Mouse (Mus musculus) lung, adult 18-20 months (tissue): ENCODE results near the gene Vps53.

Experiments used
- DNase-seq, 2 experiments: peaks; one replicate each; pipeline ENCODE4 v3.0.0; 2022; ENCODE audit warnings: mixed read lengths in 2 of 2

Gene Vps53

DNA sequence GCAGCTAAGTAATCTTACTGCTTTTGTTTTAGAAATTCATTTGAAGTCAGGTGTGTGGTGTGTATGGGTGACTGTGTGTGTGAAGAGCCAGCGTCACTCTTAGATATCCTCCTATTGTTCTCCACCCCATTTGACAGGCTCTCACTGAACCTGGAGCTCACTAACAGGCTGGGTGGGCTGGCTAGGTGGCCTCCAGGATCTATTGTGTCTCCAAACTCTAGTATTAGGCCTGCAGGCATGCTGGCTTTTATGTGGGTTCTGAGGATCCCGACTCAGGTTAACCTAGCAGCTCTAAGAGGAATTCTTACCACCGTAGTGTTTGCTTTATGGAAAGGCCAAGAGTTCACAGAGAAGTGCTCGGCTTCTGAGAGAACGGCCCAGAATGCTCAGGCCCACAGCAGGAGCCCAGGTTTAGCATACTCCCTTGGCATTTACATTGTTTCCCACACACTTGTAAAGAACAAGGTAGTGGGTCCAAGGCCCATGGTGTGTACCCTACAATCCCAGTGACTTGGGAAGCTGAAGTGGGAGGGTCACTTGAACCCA lies 128.4 kb downstream of the Vps53 start:
- peak; percentile 10 to 36 for DNase-seq

DNA sequence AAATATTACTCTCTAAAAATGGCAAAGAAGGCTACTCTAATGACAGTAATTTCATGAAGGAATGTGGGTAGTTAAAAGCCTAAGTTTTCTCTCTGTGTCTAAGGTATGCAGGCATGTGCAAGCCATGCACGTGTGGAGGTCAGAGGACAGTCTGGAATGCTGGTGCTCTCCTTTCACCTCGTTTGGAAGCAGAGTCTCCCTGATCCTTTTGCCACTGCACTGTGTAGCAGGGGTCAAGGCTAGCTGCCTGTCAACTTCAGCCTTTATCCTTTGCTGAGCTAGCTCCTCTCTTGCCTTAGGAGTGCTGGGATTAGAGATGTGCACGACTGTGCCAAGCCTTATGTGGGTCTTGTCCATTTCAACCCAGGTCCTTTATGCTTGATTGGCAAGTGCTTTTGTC lies 128.9 kb downstream of the Vps53 start:
- DNase-seq, result no peak

DNA sequence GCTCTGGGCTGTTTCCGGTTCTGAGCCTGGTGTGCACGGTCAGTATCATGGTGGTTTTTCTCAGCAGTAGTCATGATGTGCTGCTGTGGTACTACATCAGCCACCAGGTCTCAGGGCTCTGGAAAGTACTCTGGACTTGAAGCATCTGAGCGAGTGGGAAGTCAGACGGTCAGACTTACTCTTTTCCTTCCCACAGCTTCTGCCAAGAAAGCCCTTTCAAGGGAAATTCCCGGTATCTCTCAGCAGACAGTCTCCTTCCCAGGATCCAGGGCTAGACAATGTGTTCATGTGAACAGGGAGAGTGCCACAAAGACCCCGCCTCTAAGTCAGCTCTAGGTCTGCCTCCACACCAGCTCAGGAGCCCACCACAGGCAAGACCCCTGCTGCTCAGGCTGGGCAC lies 134.1 kb downstream of the Vps53 start:
- DNase-seq, result no peak

DNA sequence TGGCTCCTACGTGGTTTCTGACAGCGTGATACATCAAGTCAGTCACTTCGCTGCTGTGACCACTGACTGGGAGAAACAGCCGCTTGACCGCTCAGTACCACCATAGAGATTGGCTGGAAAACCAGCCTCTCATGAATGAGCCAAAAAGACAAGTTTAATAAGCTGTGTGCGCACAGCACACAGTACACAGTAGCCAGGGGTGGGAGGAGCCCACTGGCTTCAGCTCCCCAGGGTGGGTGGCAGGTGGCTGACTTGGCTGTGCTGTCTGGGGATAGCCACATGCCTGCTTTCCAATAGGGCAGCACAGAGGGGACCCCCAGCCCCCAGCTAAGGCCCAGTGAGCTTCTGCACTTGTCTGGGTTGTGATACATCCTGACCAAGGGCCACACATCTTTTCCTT lies 135.0 kb downstream of the Vps53 start:
- DNase-seq, result no peak

DNA sequence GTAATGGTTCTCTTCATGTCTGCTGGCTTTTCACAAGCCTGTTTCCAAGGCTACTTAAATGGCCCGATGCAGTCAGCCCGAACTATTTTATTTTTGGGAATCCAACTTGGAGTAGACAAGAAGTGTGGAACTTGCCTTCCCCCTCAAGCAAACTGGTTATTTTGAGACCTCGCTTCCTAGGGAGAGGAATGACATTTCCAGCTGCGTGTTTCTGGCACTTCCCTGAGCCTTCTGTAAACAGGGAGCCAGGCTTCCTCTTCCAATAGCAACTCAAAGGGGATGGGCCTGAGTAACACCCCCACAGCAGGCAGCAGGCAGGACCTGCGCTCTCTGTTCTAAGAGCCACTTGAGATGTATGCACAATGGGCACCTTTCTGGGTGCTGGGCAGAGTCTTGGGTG lies 136.6 kb downstream of the Vps53 start:
- DNase-seq, result peak; percentile 50 to 70

DNA sequence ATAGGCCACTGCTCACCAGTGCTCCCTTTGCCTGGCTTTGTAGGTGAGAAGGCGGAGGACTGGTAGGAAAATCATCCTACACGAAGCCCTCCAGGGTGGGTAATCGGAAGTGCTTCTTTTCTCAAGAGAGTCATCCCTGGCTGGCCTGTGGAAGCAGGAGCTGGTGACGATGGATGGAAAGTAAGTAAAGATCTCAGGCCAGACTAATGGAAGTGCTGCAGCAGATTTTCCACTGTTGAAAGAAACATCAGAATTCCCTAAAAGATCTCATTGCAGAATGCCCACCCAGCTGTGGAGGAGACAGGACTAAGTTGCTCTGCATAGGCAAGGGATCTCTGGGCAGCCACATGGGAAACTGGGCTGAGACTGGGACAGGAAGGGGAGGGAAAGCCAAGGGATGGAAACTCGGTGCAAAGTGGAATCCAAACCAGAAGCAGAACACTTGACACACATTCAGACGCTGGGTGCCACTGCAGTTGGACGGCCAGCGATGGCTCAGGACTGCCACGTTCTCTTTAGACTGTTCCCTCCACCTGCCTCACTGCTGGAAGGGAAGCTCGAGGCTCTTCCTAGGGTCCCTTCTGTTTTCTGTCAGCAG lies 137.3 kb downstream of the Vps53 start:
- no peak for DNase-seq

DNA sequence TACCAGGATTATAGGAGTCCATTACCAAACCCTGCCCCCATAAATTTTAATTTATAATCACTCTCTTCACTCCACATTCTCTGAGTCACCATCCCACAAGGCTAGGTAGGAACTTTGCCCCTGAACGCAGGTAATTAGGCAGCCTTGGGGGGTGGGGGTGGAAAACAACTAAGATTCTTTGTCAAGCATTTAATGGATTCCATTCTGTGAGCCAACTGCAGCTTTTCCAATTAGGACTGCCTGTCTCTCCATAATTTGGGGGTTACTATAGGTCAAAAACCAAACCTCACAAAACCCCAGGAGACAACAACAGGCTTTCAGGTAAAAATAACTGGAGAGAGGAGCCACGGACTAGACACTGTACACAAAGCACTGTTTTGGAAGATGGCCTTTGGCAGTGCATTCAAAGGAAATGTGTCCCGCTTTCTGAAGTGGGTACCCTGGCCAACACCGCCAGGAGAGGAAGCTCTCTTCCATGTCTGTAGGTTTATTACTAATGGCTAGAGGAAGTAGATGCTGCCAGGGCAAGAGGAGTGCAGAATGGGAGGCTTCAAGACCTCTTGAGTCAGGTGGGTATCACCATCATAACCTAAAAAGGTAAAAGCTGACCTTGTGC lies 138.6 kb downstream of the Vps53 start:
- no peak for DNase-seq

DNA sequence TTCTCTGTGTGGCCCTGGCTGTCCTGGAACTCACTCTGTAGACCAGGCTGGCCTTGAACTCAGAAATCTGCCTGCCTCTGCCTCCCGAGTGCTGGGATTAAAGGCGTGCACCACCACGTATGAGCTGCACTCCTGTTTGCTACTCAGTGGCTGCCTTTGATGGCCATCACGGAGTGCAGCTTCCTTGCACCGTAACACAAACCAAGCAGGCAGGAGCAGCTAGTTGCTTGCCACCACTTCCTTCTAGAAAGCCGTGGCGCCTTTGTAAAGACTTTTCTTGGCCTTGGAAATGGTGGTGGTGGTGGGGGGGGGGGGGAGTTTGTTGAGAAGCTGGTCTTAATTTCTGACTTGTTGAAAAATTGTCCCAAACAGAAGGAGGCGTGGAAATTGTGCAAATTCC lies 139.3 kb downstream of the Vps53 start:
- DNase-seq, result no peak

DNA sequence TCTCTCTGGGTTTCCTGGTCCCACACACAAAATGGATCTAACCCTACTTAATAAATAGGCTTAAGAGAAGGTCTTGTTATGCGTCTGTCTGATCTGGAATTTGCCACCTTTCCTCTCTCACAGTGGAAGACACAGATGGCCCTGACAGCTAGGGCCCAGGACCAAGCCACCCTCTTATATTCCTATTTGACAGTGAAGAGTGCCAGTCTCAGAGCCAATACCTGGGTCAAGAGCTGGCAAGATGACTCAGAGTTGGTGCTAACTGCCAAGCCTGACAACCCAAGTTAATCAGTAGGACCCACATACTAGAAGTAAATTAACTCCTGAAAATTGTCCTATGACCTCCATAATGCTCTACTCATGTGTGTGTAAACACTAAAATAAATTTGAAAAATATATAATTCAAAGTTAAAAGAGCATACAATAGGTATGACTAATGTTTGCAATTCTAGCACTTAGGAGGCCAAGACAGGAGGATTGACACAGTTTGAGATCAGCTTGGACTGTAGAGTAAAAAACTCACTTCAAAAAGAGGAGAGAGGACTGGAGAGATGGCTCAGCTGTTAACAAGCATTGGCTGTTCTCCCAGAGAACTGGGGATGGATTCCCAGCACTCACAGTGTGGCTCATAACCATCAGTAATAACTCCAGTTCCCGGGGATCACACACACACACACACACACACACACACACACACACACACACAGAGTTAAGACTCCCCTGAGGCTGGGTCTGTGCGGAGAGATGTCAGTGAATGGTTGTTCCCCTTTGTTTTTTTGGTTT lies 140.0 kb downstream of the Vps53 start:
- peak in 1 of 2 experiments; percentile 33 for DNase-seq

DNA sequence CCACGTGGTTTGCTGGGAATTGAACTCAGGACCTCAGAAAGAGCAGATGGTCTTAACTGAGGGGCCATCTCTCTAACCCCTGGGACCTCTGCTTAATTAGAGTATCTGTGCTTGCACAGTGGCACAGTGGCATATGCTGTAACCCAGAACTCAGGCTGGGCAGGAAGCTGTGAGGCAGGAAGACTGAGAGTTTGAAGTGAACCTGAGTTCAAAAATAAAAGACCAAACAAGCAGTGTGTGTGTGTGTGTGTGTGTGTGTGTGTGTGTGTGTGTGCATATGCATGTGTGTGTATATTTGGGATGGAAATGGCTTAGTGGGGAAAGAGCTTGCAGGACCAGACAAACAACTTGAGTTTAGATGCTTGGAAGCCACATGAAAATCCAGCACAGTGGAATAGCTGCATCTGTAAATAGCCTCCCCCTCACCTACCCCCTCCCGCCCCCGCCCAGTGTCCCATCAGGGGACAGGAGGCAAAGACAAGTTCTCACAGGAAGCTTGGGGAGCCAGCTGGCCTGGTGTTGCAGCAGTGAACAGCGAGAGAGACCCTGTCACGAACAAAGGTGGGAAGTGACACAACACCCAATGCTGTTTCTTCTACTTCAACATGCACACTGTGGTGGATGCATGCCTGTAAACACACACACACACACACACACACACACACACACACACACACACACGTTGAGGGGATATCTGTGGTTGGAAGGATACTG lies 141.7 kb downstream of the Vps53 start:
- DNase-seq, result no peak

DNA sequence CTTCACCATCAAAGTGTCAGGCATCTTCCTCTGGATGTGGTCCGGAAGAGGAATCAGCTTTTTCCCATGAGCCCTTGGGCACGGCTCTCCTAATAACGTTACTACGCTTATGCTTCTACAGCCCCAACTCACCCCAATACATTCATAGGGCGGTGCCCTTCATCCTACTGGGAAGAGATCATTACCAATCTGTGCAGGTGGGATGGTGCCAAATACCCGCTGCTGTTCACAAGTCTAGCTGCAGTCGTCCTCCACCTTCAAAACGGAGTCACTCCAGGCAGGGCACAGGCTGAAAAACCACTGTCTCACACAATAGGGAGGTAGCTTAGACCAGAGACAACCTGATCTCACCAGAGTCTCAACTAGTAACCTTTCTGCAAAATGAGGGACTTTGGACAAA lies 144.3 kb downstream of the Vps53 start:
- no peak for DNase-seq

DNA sequence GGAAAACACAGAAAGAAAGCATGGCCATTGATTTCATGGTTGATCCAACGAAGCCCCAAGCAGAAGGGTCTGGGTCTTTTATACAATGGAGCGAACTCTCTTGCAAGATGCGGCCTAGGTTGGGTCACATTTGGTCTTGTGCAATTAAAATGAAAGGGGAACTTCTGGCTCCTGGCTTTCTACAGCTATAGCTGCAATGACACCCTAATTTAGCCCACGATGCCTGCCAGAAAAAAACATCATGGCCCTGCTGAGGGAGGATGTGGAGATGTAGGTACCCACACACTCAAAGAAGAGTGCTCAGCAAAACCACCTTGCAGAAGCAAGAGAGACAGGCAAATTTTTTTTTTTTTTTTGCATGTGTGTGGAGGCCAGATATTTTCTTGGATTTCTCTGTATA lies 145.6 kb downstream of the Vps53 start:
- DNase-seq, result peak; percentile 20 to 31

DNA sequence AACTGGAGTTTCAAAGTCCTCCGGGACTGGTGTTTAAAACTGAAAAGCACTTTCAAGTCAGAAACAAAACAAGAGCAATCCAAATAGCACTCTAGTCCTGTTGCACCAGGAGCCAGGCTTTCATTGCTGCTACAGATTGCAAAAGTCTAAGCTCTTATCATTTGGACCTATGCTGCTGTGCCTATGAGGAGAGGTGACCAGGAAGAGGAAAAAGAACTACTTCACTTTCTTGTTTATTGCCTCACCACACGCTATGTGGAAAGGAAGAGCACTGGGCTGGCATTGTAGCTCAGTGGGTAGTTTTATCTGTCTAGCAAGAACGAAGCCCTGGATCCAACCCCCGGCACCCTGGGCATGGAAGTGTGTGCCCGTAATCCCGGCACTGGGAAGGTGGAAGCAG lies 146.1 kb downstream of the Vps53 start:
- DNase-seq, result peak; percentile 44 to 52

DNA sequence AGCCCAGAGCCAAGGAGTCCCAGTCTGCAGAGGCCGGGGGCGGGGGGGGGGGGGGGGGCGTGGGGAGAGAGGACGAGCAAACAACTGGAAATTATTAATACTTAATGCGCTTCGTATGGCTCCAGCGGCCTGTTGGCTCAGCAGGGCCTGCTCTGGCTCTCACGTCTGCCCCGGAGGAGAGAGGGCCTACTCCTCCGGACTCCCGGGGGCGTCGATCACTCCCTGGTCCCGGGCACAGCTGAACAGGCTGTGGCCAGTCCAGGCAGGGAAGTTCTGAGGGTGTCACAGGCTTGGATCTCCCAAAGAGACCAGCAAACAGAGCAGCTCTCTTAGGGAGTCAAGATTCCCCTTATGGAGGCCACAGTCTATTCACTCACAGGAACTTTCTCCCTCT lies 151.4 kb downstream of the Vps53 start:
- DNase-seq, result peak in 1 of 2 experiments; percentile 27

DNA sequence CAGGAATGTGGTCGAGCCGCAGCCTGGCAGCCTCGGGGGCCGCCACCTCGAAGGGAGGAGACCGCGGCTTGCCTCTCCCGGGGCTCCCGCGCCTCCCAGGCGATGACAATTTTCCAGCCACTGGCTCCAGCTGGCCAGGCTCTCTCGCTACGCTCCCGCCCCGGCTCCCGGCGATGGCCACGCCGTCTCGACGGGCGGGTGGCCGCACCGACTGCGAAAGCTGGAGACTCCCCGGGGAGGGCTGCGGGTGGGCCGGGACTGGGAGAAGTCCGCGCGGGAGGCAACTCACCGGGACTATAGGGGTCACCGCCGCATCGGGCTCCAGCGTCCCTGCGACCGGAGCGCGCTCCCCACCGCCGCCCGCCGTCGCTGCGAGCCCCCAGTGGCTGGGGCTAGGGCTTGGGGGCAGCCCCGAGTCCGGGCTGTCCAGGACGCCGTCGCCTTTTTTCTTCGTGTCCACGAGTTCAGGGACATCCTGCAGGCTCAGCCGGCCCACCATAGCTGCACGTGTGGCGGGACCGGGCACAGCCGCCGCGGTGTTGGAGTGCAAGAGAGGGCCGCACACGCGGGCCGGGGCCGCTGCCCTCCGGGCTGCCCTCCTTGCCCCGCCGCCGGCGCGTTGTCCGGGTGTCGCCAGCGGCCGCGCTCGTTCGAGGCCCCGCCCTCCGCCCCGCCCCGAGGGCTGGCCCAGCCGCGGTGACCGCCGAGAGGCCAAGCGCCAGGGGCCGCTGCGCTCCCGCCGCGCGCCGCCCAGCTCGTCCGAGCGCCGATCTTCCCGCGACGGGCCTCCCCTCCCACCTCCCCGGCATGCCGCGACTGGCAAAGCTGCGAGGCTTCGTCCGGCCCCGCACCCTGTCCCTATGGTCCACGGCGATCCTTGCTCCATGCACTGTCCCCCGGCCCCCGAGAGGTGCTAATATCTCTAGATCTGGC lies 152.0 kb downstream of the Vps53 start, which contains the start of gene Rflnb:
Gene Rflnb (minus strand): TSS at position 644 of the 933 bp plus-strand sequence.
- DNase-seq, result peak; percentile 88 to 91

DNA sequence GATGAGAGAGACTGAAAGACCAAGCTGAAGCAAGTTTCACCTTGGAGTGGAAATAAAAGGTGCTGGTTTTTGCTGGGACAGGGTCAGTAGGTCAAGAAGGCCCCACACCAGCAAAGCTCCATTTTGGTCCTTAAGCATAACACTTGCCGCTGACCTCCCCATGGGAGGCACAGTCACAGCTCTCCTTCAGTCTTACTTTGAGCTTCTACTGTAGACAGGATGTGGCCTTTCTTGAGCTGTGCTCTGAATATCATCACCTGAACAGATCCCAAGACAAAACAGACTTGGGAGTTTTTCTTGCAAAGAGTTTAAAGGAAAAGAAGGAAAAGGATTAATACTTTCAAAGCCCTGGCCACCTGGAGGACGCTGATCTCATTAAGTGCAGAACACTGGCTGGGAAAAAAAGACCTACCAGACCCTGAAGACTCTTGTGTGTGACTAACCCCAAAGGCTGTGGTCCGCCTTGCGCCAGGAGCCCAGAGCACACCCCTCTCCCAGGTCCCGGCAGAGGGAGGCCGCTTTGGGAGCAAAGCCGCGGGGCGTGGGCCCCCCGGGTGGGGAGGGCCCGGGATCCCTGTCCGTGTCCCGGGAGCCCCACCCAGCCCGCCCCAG lies 152.8 kb downstream of the Vps53 start:
- no peak for DNase-seq

DNA sequence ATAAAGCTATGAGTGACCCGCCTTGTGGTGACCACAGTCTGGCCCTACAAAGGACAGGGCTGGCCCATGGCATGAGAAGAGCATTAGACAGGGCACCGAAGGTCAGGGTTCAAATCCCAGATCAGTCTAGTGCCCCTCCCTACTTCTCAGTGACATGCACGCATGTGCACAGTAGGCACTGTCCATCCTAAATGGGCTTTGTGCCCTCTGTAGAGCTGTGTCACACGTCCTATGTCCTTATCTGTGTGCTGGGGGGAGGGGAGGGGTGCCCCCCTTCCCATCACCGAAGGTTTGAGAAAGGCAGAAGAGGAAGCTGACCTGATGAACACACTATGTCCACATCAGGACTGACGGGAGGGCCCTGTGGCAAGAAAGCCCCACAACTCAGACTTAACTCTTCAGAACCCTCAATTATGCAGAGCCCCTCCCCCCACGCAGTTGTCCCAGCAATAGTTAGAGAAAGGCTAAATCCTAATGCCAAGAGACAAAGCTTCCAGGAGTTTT lies 154.3 kb downstream of the Vps53 start:
- no peak for DNase-seq

DNA sequence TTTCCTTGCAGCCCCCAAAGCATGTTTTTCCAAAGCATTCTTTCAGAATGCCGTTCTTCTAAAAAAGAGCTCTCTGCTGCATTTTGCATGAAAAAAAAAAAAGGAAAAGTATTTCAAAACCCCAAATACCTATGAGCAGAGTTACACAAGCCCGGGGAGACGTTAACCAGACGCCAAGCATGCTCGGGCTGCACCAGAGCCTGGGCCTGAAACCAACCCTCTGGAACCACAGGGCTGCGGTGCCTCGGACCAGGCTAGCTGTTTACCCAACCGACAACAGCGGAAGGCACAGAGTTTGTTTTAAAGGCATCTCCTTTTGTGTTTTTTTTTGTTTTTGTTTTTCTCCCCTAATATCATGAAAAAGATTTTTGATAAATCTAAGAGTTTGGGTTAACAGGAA lies 158.5 kb downstream of the Vps53 start:
- no peak for DNase-seq

DNA sequence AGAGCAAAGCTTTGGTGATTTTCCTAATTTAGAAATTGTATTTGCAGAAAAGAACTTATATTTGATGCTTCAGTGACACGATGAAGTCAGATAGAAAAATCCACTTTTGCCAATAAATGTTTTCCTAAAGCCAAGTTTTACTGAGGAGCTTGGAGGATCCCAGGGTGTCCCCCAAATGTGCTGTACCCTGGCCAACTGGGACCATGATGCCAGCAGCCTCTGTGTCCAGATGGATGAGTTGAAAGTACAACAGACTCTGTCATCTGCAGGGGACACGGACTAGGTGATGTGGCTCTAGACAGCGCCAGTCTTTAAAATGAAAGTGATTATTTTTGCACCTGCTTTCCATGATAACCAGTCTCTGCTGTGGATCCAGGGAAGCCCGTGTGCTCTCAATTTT lies 159.6 kb downstream of the Vps53 start:
- DNase-seq, result no peak

DNA sequence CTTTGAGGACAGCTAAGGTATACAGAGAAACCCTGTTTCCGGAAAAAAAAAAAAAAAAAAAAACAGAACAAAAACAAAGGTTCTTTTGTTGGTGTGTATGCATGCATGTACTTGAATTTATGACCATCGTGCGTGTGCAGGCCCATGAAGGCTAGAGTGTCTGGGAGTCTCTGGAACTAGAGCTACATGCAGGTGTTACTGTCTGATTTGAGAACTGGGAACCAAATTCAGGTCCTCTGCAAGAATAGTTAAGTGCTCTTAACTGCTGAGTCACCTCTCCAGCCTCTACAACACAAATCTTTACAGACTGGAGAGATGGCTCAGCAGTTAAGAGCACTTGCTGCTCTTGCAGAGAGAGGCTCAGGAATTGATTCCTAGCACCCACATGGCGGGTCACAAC lies 163.6 kb downstream of the Vps53 start:
- DNase-seq, result no peak

DNA sequence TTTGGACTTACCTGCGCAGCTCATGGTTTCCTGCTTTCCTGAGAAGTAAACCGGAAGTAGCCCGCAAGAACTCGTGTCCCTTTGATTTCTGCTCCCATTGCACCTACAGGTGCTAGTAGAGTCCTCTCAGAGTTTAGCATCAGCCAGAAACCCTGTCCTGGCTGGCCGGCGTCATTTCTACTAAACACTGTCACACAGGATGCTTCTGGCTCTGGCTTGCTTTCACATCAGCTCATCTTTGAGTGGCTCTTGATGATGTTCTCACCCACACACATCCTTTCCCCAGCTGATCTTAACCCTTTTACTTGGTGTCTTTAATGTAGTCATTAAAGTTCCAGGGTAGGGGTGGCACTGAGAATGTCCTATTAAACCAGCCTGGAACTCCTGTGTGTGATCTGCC lies 164.2 kb downstream of the Vps53 start:
- DNase-seq, result no peak
